Mouse (Mus musculus): Measurements from ENCODE around the gene Cobll1. TPM values are rescaled to one million over a fixed set of nuclear protein-coding genes. Genes with fewer than 3 reads are reported as not detected.

Cobll1 gene
- polyA plus RNA-seq, 1 experiment from 2014 or later = 9.2 TPM

- no peaks in the 10 kb centered on the region for H3K27me3 ChIP-seq
- H3K4me2 ChIP-seq = no peak overlapping the region
- H3K9me3 ChIP-seq = no peaks in the 10 kb centered on the region
- H3K36me3 ChIP-seq = no peaks in the 10 kb centered on the region
- peak overlapping the region; percentile 55 for H3K27ac ChIP-seq
- H3K9ac ChIP-seq = no peak overlapping the region
- no peak overlapping the region for H3K4me3 ChIP-seq
- 30% methylated on average over 4 of the region's 4 CpGs for WGBS
- ATAC-seq (ENCODE audit: borderline replicate concordance, extremely low read depth, low FRiP score, low TSS enrichment) = peak; percentile 85
- peaks cover 20% of the 10 kb centered on the region for H3K4me1 ChIP-seq
Observed at GRCm38 (mm10) chr2:65139606-65140329, 99.4 kb downstream of the Cobll1 start.

- Histone ChIP-seq H3K4me2 (no peak overlapping the region), H3K27me3 (no peaks in the 10 kb centered on the region), H3K9me3 (no peaks in the 10 kb centered on the region), H3K36me3 (no peaks in the 10 kb centered on the region), H3K9ac (no peak overlapping the region), H3K4me1 (peaks cover 20% of the 10 kb centered on the region), H3K27ac (peak overlapping the region; percentile 48), H3K4me3 (no peak overlapping the region)
- WGBS = 58% methylated on average over 5 of the region's 5 CpGs
- no peak for ATAC-seq (ENCODE audit: borderline replicate concordance, extremely low read depth, low FRiP score, low TSS enrichment)
Observed at GRCm38 (mm10) chr2:65138992-65139391, 100.2 kb downstream of the Cobll1 start.

GRCm38 (mm10) chr2:65126141-65126783 is 112.9 kb downstream of the Cobll1 start:
- Histone ChIP-seq H3K36me3 (no peaks in the 10 kb centered on the region), H3K4me3 (no peak overlapping the region), H3K4me2 (no peak overlapping the region), H3K9ac (no peak overlapping the region), H3K4me1 (no peaks in the 10 kb centered on the region), H3K27me3 (no peaks in the 10 kb centered on the region), H3K9me3 (no peaks in the 10 kb centered on the region), H3K27ac (no peak overlapping the region)
- 55% methylated on average over 12 of the region's 12 CpGs for whole genome bisulfite sequencing
- no peak for ATAC-seq (ENCODE audit: borderline replicate concordance, extremely low read depth, low FRiP score, low TSS enrichment)

- no peak overlapping the region for H3K4me3 ChIP-seq
- H3K9me3 ChIP-seq = no peaks in the 10 kb centered on the region
- H3K27ac ChIP-seq = no peak overlapping the region
- no peak overlapping the region for H3K9ac ChIP-seq
- no peak overlapping the region for H3K4me2 ChIP-seq
- no peaks in the 10 kb centered on the region for H3K36me3 ChIP-seq
- H3K4me1 ChIP-seq = peaks cover 10% of the 10 kb centered on the region
- ATAC-seq (ENCODE audit: borderline replicate concordance, extremely low read depth, low FRiP score, low TSS enrichment) = no peak
- WGBS = 55% methylated on average over 3 of the region's 3 CpGs
- no peaks in the 10 kb centered on the region for H3K27me3 ChIP-seq
Observed at GRCm38 (mm10) chr2:65123702-65124101, 115.5 kb downstream of the Cobll1 start.

GRCm38 (mm10) chr2:65121435-65121834 is 117.8 kb downstream of the Cobll1 start:
- ATAC-seq (ENCODE audit: borderline replicate concordance, extremely low read depth, low FRiP score, low TSS enrichment) = no peak
- Histone ChIP-seq H3K36me3 (no peaks in the 10 kb centered on the region), H3K9ac (no peak overlapping the region), H3K4me2 (no peak overlapping the region), H3K4me3 (no peak overlapping the region), H3K4me1 (peaks cover 14% of the 10 kb centered on the region), H3K9me3 (no peaks in the 10 kb centered on the region), H3K27me3 (no peaks in the 10 kb centered on the region), H3K27ac (no peak overlapping the region)
- WGBS = 4% methylated on average over 1 of the region's 1 CpGs

- Histone ChIP-seq H3K27ac (no peak overlapping the region), H3K9ac (no peak overlapping the region), H3K27me3 (no peaks in the 10 kb centered on the region), H3K36me3 (no peaks in the 10 kb centered on the region), H3K4me2 (no peak overlapping the region), H3K4me3 (no peak overlapping the region), H3K9me3 (no peaks in the 10 kb centered on the region), H3K4me1 (peaks cover 14% of the 10 kb centered on the region)
- 47% methylated on average over 3 of the region's 3 CpGs for whole genome bisulfite sequencing
- no peak for ATAC-seq (ENCODE audit: borderline replicate concordance, extremely low read depth, low FRiP score, low TSS enrichment)
Observed at GRCm38 (mm10) chr2:65121012-65121411, 118.2 kb downstream of the Cobll1 start.

GRCm38 (mm10) chr2:65120112-65120511 is 119.1 kb downstream of the Cobll1 start:
- no peak for ATAC-seq (ENCODE audit: borderline replicate concordance, extremely low read depth, low FRiP score, low TSS enrichment)
- no peak overlapping the region for H3K4me3 ChIP-seq
- H3K27ac ChIP-seq = 0 out of 2 replicates have a peak overlapping the region, but pooled peaks have one; percentile 5
- WGBS = 29% methylated on average over 2 of the region's 2 CpGs
- peaks cover 14% of the 10 kb centered on the region for H3K4me1 ChIP-seq
- H3K9me3 ChIP-seq = no peaks in the 10 kb centered on the region
- H3K27me3 ChIP-seq = no peaks in the 10 kb centered on the region
- no peak overlapping the region for H3K4me2 ChIP-seq
- no peak overlapping the region for H3K9ac ChIP-seq
- no peaks in the 10 kb centered on the region for H3K36me3 ChIP-seq

GRCm38 (mm10) chr2:65119667-65120066 is 119.5 kb downstream of the Cobll1 start:
- Histone ChIP-seq H3K27ac (no peak overlapping the region), H3K36me3 (no peaks in the 10 kb centered on the region), H3K4me1 (peaks cover 14% of the 10 kb centered on the region), H3K4me2 (no peak overlapping the region), H3K9ac (no peak overlapping the region), H3K9me3 (no peaks in the 10 kb centered on the region), H3K27me3 (no peaks in the 10 kb centered on the region), H3K4me3 (no peak overlapping the region)
- ATAC-seq (ENCODE audit: borderline replicate concordance, extremely low read depth, low FRiP score, low TSS enrichment) = peak; percentile 67; the same call in 1 of the 2 replicates
- 46% methylated on average over 8 of the region's 8 CpGs for WGBS

- no peak overlapping the region for H3K9ac ChIP-seq
- H3K4me2 ChIP-seq = no peak overlapping the region
- no peak overlapping the region for H3K4me3 ChIP-seq
- peaks cover 14% of the 10 kb centered on the region for H3K4me1 ChIP-seq
- H3K36me3 ChIP-seq = no peaks in the 10 kb centered on the region
- no peak overlapping the region for H3K27ac ChIP-seq
- no peaks in the 10 kb centered on the region for H3K9me3 ChIP-seq
- 62% methylated on average over 2 of the region's 2 CpGs for WGBS
- no peak for ATAC-seq (ENCODE audit: borderline replicate concordance, extremely low read depth, low FRiP score, low TSS enrichment)
- H3K27me3 ChIP-seq = no peaks in the 10 kb centered on the region
Observed at GRCm38 (mm10) chr2:65119076-65119475, 120.1 kb downstream of the Cobll1 start.

- 55% methylated on average over 2 of the region's 2 CpGs for WGBS
- H3K36me3 ChIP-seq = no peaks in the 10 kb centered on the region
- no peak overlapping the region for H3K4me3 ChIP-seq
- no peak overlapping the region for H3K27ac ChIP-seq
- no peaks in the 10 kb centered on the region for H3K9me3 ChIP-seq
- H3K9ac ChIP-seq = no peak overlapping the region
- H3K4me1 ChIP-seq = peaks cover 14% of the 10 kb centered on the region
- no peaks in the 10 kb centered on the region for H3K27me3 ChIP-seq
- ATAC-seq (ENCODE audit: borderline replicate concordance, extremely low read depth, low FRiP score, low TSS enrichment) = no peak
- no peak overlapping the region for H3K4me2 ChIP-seq
Observed at GRCm38 (mm10) chr2:65117859-65118258, 121.3 kb downstream of the Cobll1 start.

- peak overlapping the region; percentile 53 for H3K27ac ChIP-seq
Observed at GRCm38 (mm10) chr2:65116428-65117125, 122.6 kb downstream of the Cobll1 start.

GRCm38 (mm10) chr2:65113191-65113590 is 126.0 kb downstream of the Cobll1 start:
- no peak for ATAC-seq (ENCODE audit: borderline replicate concordance, extremely low read depth, low FRiP score, low TSS enrichment)
- no peaks in the 10 kb centered on the region for H3K27me3 ChIP-seq
- WGBS = 57% methylated on average over 4 of the region's 4 CpGs

More at GRCm38 (mm10) chr2:65116428-65117125, 122.6 kb downstream of the Cobll1 start:
- H3K4me2 ChIP-seq = no peak overlapping the region; the same call in 1 of the 2 replicates
- H3K4me3 ChIP-seq = no peak overlapping the region
- H3K9me3 ChIP-seq = no peaks in the 10 kb centered on the region
- H3K36me3 ChIP-seq = no peaks in the 10 kb centered on the region
- 56% methylated on average over 2 of the region's 2 CpGs for WGBS
- H3K9ac ChIP-seq = no peak overlapping the region
- H3K4me1 ChIP-seq = peaks cover 14% of the 10 kb centered on the region
- ATAC-seq (ENCODE audit: borderline replicate concordance, extremely low read depth, low FRiP score, low TSS enrichment) = no peak
- H3K27me3 ChIP-seq = no peaks in the 10 kb centered on the region

More at GRCm38 (mm10) chr2:65113191-65113590, 126.0 kb downstream of the Cobll1 start:
- no peak overlapping the region for H3K27ac ChIP-seq
- 0 out of 2 replicates have a peak, but pooled peaks cover 3% of the 10 kb centered on the region for H3K4me1 ChIP-seq
- no peak overlapping the region for H3K4me2 ChIP-seq
- H3K36me3 ChIP-seq = no peaks in the 10 kb centered on the region
- no peak overlapping the region for H3K4me3 ChIP-seq
- H3K9ac ChIP-seq = no peak overlapping the region
- no peaks in the 10 kb centered on the region for H3K9me3 ChIP-seq

Measured in lung, embryonic 15.5 days (tissue).